Mouse (Mus musculus) embryonic facial prominence, embryonic 11.5 days (tissue): ENCODE data around the gene Prkaa2. TPM values are rescaled to one million over a fixed set of nuclear protein-coding genes. Genes with fewer than 3 reads are reported as not detected.

Experiments
- ATAC-seq: fragments of 200-750 bp; cut with Nextera tagmentation; replicated peaks from 2 replicates; pipeline ENCODE4 v1.8.0; 2017; ENCODE audit warnings: low read depth; ENCODE audit not compliant: insufficient number of reproducible peaks, low FRiP score, low TSS enrichment
- DNase-seq: peaks from one replicate; pipeline ENCODE4 v3.0.0-alpha.2; 2015; ENCODE audit warnings: low spot score
- H3K27ac ChIP-seq: fragments of 300-500 bp; sonication (generic); replicated peaks from 2 replicates; pipeline ENCODE4 v1.5.1; 2014; ENCODE audit warnings: mild to moderate bottlenecking, low read depth, low read length, control low read depth
- H3K27me3 ChIP-seq: fragments of 300-500 bp; sonication (generic); 2 replicates; pipeline ENCODE4 v1.6.1; 2014; ENCODE audit warnings: mild to moderate bottlenecking, low read length, moderate library complexity, mixed read lengths; ENCODE audit not compliant: control insufficient read depth, insufficient read depth
- H3K36me3 ChIP-seq: fragments of 300-500 bp; sonication (generic); replicated peaks from 2 replicates; pipeline ENCODE4 v1.6.1; 2014; ENCODE audit warnings: low read depth, mild to moderate bottlenecking, low read length, moderate library complexity, mixed read lengths; ENCODE audit not compliant: control insufficient read depth, insufficient read depth
- H3K4me1 ChIP-seq: fragments of 300-500 bp; sonication (generic); 2 replicates; pipeline ENCODE4 v1.6.1; 2014; ENCODE audit warnings: low read length, mixed read lengths; ENCODE audit not compliant: control insufficient read depth, insufficient read depth
- H3K4me2 ChIP-seq: fragments of 300-500 bp; sonication (generic); 2 replicates; pipeline ENCODE4 v1.6.1; 2014; ENCODE audit warnings: low read depth, mild to moderate bottlenecking, control low read depth, low read length, moderate library complexity
- H3K4me3 ChIP-seq: fragments of 300-500 bp; sonication (generic); 2 replicates; pipeline ENCODE4 v1.5.1; 2014; ENCODE audit warnings: low read depth, low read length, control low read depth
- H3K9ac ChIP-seq: fragments of 300-500 bp; sonication (generic); replicated peaks from 2 replicates; pipeline ENCODE4 v1.6.1; 2014; ENCODE audit warnings: mild to moderate bottlenecking, control low read depth, low read length
- H3K9me3 ChIP-seq: fragments of 300-500 bp; sonication (generic); replicated peaks from 2 replicates; pipeline ENCODE4 v1.6.1; 2016; ENCODE audit warnings: mild to moderate bottlenecking, low read length, inconsistent platforms, mixed read lengths; ENCODE audit not compliant: control insufficient read depth
- WGBS: fragments of 180-500 bp; shearing (Covaris S2); extraction: QIAGEN DNeasy Blood & Tissue Kit; methylation state at CpG from one replicate; pipeline ENCODE4 v1.1.7; 2014; 5-methylcytosine and 5-hydroxymethylcytosine counted together
- polyA plus RNA-seq: library from polyadenylated mRNA; unstranded; fragments of >200 nt; fragmentation: Nextera tagmentation; extraction: Ambion mirVana; gene quantifications from 2 replicates; pipeline ENCODE4 v1.2.1, GENCODE M21; 2014

The Prkaa2 gene
- polyA plus RNA-seq, 1 experiment from 2014 or later: 1.5 TPM

DNA sequence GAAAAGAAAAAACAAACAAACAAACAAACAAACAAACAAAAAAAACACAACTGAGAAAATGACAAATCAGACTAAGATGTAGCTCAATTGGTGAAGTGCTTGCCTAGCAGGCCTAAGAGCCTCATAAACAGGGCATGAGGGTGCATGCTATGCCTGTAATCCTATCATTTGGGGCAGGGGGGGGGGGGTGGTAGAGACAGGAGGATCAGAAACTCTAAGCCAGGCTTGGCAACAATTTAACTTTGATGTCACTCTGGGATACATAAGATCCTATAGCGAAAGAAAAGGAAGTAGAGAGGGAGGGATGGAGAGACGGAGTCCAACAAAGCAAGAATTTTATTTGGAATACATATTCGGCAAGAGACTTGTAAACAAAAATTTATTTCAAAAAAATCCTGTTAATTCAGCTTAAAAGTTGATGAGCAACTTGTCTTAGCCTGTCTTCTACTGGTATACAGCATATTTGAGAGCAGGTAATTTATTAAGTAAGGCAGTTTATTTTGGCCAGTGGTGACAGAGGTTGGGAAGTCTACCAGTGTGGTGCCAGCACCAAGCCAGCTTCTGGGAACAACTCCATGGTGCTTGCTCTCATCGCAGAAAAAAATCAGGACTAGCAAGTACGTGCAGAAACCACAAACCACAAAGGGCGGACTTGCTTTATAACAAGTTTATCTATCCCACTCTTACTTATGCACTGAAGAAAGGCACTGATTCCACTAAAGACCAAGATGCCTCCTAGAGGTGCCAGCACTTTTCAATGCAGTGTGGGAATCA lies 5.4 kb downstream of the Prkaa2 start:
- H3K4me2 ChIP-seq: no peak overlapping the region

DNA sequence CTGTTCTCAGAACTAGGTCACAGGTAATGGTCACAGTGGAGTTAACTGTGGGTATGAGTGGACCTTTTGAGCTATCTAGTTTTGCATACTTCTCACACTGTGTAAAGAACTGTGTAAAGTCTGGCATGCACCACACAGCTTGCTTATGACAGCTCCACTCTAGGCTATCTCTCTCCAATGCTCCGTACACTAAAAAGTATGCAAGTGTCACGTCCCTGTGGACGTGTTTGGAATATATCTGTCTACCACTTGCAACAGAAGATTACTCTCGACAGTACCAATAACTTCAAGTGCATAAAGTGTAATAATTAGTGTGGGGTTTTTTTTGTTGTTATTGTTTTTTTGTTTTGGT lies 8.4 kb downstream of the Prkaa2 start:
- no peak overlapping the region for H3K4me3 ChIP-seq
- no peaks in the 10 kb centered on the region for H3K9me3 ChIP-seq
- ATAC-seq (no peak), DNase-seq (no peak)
- no peaks in the 10 kb centered on the region for H3K27me3 ChIP-seq
- H3K4me1 ChIP-seq: no peaks in the 10 kb centered on the region
- H3K27ac ChIP-seq: no peak overlapping the region
- 85% methylated on average over 4 of the region's 4 CpGs for WGBS
- H3K4me2 ChIP-seq: no peak overlapping the region
- no peak overlapping the region for H3K9ac ChIP-seq
- H3K36me3 ChIP-seq: no peaks in the 10 kb centered on the region

More for the DNA sequence above, 5.4 kb downstream of the Prkaa2 start:
- Histone ChIP-seq H3K27me3 (peaks cover 5% of the 10 kb centered on the region), H3K9ac (no peak overlapping the region), H3K36me3 (no peaks in the 10 kb centered on the region), H3K27ac (no peak overlapping the region), H3K4me3 (no peak overlapping the region), H3K9me3 (no peaks in the 10 kb centered on the region), H3K4me1 (no peaks in the 10 kb centered on the region)
- 83% methylated on average over 6 of the region's 6 CpGs for WGBS
- DNase-seq (no peak), ATAC-seq (no peak)

DNA sequence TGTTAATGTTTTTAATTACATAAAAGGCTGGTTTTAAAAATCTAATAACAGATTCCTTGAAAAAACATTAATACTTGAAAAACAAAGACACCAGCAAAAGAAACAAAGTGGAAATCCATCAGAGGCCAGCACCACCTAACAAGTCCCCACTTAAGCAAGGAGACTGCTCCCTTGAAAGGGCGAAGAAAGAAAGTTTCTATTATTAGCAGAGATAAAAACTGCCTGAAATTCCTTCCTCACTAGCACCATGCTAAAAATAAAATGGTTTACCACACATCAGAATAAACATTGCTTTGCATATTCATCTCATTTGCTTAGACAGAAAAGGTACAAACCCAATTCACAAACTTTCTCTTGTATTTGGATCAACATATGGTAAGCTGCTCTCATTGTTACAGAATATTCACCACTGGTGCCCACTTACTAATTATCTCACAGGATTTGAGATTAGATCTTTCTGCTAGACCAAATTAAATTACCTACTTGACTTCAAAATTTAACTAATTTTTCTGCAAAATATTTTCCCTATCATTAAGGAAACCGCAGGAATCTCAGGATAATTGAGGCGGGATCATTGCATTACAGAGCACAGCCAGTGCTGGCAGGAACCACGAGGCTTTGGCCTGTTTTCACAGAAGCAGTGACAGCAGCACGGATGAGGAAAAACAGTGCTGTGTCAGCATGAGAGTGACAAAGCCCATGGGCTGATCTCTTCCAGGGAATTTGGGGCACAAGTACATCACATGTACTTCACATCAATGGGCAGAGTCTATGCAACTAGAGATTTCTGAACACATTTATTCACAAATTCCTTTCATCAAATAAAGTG lies 9.0 kb downstream of the Prkaa2 start:
- H3K4me3 ChIP-seq: no peak overlapping the region
- no peaks in the 10 kb centered on the region for H3K27me3 ChIP-seq
- no peaks in the 10 kb centered on the region for H3K9me3 ChIP-seq
- no peak overlapping the region for H3K27ac ChIP-seq
- H3K9ac ChIP-seq: no peak overlapping the region
- H3K36me3 ChIP-seq: no peaks in the 10 kb centered on the region
- ATAC-seq (no peak), DNase-seq (peak; percentile 47)
- whole genome bisulfite sequencing: 47% methylated on average over 5 of the region's 5 CpGs
- no peaks in the 10 kb centered on the region for H3K4me1 ChIP-seq
- no peak overlapping the region for H3K4me2 ChIP-seq

DNA sequence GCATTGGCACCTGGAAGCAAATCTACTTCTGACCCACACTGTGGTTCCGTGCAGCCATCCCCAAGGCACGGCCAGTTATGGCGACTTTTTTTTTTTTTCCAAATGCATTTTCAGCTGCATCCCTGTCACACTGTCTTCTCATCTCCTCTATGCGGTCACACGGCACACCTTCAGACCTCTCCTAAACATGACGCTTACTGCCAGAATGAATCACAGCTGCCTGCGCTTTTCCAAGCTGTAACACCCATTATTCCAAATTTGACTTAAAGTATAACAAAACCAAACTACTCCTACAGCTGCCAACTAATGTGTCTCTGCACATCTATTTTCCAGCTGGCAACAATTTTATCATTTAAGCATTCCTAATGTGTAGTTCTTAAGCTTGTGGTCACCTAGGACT lies 11.0 kb downstream of the Prkaa2 start:
- Histone ChIP-seq H3K4me3 (no peak overlapping the region), H3K36me3 (no peaks in the 10 kb centered on the region), H3K4me1 (no peaks in the 10 kb centered on the region), H3K27ac (no peak overlapping the region), H3K4me2 (no peak overlapping the region), H3K9ac (no peak overlapping the region), H3K9me3 (no peaks in the 10 kb centered on the region), H3K27me3 (no peaks in the 10 kb centered on the region)
- WGBS: 76% methylated on average over 7 of the region's 7 CpGs
- no peak for DNase-seq
- ATAC-seq: no peak

DNA sequence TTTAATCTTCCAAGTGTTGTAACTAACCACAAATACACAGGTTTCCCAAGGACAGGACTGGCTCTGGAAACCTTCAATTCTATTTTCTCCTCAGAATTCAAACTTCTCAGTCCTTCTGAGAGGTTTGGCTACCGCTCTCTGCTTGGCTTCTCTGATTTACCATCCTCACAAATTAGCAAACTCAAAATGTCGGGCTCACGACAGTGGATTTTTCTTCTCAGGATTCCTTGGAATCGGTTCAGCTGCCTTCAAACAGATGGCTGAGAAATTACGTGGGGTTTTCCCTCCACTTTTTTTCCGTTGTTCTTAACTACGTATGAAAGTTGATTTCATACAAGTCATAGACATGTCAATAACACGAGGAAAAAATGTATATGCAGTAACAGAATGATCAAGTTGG lies 11.5 kb downstream of the Prkaa2 start:
- Histone ChIP-seq H3K4me3 (no peak overlapping the region), H3K4me1 (no peaks in the 10 kb centered on the region), H3K9ac (no peak overlapping the region), H3K27ac (no peak overlapping the region), H3K9me3 (no peaks in the 10 kb centered on the region), H3K27me3 (no peaks in the 10 kb centered on the region), H3K4me2 (no peak overlapping the region), H3K36me3 (no peaks in the 10 kb centered on the region)
- ATAC-seq: no peak
- WGBS: 89% methylated on average over 8 of the region's 8 CpGs
- no peak for DNase-seq

DNA sequence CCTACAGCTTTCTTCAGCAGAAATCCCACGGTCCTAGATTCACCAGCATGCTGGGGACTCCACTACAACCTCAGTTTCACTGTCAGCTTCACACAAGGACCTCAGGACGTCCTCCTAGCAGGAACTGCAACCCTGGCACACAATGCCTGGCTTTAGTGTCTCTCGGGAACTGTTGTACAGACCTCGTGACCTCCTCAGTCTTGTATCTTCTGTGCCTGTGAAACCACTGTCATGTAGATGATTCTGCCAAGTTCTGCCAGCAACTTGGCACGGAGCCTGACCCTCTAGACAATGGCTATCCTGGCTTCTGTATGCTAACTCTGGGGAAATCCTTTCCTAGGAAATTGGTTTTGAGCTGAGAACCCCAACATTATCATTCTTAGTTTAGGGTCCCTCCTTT lies 14.4 kb downstream of the Prkaa2 start:
- Histone ChIP-seq H3K4me2 (no peak overlapping the region), H3K36me3 (no peaks in the 10 kb centered on the region), H3K9ac (no peak overlapping the region), H3K27me3 (no peaks in the 10 kb centered on the region), H3K4me3 (no peak overlapping the region), H3K27ac (no peak overlapping the region), H3K4me1 (no peaks in the 10 kb centered on the region), H3K9me3 (no peaks in the 10 kb centered on the region)
- DNase-seq (no peak), ATAC-seq (no peak)
- 75% methylated on average over 5 of the region's 5 CpGs for WGBS

DNA sequence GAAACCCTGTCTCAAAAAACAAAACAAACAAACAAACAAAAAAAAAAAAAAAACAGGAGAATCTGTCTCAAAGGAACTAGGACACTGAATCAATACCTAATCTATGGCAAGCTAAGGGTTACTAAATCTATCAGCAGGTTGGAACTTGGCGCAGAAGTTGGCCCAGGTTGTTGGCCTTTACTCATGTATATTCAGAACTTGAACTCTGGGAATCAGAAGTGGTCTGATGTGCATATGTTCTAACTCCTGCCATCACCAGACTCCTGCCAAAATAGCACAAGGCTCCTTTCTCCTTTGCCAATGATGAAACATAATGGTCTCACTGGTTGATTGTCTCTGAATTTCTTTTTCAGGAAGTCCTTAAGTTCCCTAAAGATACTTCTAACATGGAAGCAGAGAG lies 15.7 kb downstream of the Prkaa2 start:
- no peak overlapping the region for H3K9ac ChIP-seq
- H3K4me1 ChIP-seq: no peaks in the 10 kb centered on the region
- 94% methylated on average over 1 of the region's 1 CpGs for WGBS
- ATAC-seq (no peak), DNase-seq (no peak)
- H3K36me3 ChIP-seq: no peaks in the 10 kb centered on the region
- H3K4me3 ChIP-seq: no peak overlapping the region
- no peak overlapping the region for H3K4me2 ChIP-seq
- no peak overlapping the region for H3K27ac ChIP-seq
- no peaks in the 10 kb centered on the region for H3K9me3 ChIP-seq
- H3K27me3 ChIP-seq: no peaks in the 10 kb centered on the region

DNA sequence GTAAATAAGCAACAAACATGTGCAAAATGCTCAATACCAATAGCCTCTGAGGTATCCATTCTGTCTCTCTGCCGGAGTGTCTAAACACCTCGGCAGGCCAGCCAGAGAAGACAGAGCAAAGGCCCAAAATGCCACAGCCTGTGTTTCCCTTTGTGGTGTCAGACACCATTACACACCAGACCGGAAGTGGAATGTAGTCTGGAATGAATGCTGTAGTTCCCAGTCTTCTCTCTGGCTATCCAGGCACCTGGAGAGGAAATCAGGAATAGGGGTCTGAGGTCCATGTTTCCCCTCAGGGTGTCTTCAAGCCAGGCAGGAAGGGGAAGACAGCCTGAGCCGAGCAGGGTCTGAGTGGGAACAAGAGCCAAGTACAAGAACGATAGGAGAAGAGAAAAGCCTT lies 19.3 kb downstream of the Prkaa2 start:
- Histone ChIP-seq H3K9ac (no peak overlapping the region), H3K4me1 (no peaks in the 10 kb centered on the region), H3K27me3 (no peaks in the 10 kb centered on the region), H3K27ac (no peak overlapping the region), H3K4me2 (no peak overlapping the region), H3K4me3 (no peak overlapping the region), H3K9me3 (no peaks in the 10 kb centered on the region), H3K36me3 (no peaks in the 10 kb centered on the region)
- ATAC-seq: no peak
- WGBS: 78% methylated on average over 5 of the region's 5 CpGs
- DNase-seq: no peak
